Mouse (Mus musculus) thymus, adult 2 months (tissue): ENCODE data around the gene Ncoa6. TPM values are rescaled to one million over a fixed set of nuclear protein-coding genes. Genes with fewer than 3 reads are reported as not detected.

Source experiments
- DNase-seq: peaks from one replicate; pipeline ENCODE4 v3.0.0; 2021
- H3K27ac ChIP-seq: fragments of 200-500 bp; 2 replicates; pipeline ENCODE4 v1.5.1; 2012; ENCODE audit warnings: low read length, control low read depth; ENCODE audit not compliant: control insufficient read depth, insufficient read depth
- H3K27me3 ChIP-seq: fragments of 200-500 bp; 2 replicates; pipeline ENCODE4 v1.6.1; 2012; ENCODE audit warnings: mild to moderate bottlenecking, low read length, moderate library complexity, mixed read lengths; ENCODE audit not compliant: control insufficient read depth, insufficient read depth
- H3K36me3 ChIP-seq: fragments of 200-500 bp; 2 replicates; pipeline ENCODE4 v1.6.1; 2012; ENCODE audit warnings: mild to moderate bottlenecking, low read length, moderate library complexity; ENCODE audit not compliant: control insufficient read depth, insufficient read depth
- H3K4me1 ChIP-seq: fragments of 200-500 bp; replicated peaks from 2 replicates; pipeline ENCODE4 v1.6.1; 2012; ENCODE audit warnings: low read length; ENCODE audit not compliant: control insufficient read depth, insufficient read depth
- H3K4me3 ChIP-seq: fragments of 200-500 bp; 2 replicates; pipeline ENCODE4 v1.5.1; 2012; ENCODE audit warnings: mild to moderate bottlenecking, low read length, control low read depth, moderate library complexity; ENCODE audit not compliant: control insufficient read depth, insufficient read depth
- CTCF ChIP-seq: fragments of 200-500 bp; IDR thresholded peaks from 2 replicates; pipeline ENCODE4 v1.5.1; 2012; ENCODE audit warnings: mild to moderate bottlenecking, control low read depth, low read length, moderate library complexity, borderline replicate concordance; ENCODE audit not compliant: control insufficient read depth, poor library complexity, insufficient read depth; ENCODE audit errors: extremely low read depth
- POLR2A ChIP-seq: fragments of 200-500 bp; IDR thresholded peaks from 2 replicates; pipeline ENCODE4 v1.6.1; 2012; ENCODE audit warnings: mild to moderate bottlenecking, low read length, control low read depth, moderate library complexity; ENCODE audit not compliant: control insufficient read depth, poor library complexity, insufficient read depth; ENCODE audit errors: extremely low read depth
- WGBS: fragments of 180-500 bp; shearing (Covaris S2); methylation state at CpG from one replicate; pipeline ENCODE4 v1.1.7; 2018; 5-methylcytosine and 5-hydroxymethylcytosine counted together
- polyA plus RNA-seq: library from polyadenylated mRNA; depleted of rRNA; stranded (reverse); fragments of >200 nt; gene quantifications from 2 replicates; pipeline ENCODE4 v1.2.3, GENCODE M21; 2012

The Ncoa6 gene
- polyA plus RNA-seq, 1 experiment = 32.8 TPM

GRCm38 (mm10) chr2:155512479-155512878 is 38.8 kb upstream of the Ncoa6 start:
- no peaks in the 10 kb centered on the region for H3K36me3 ChIP-seq
- H3K27me3 ChIP-seq = no peaks in the 10 kb centered on the region
- H3K27ac ChIP-seq = no peak overlapping the region
- 69% methylated on average over 4 of the region's 4 CpGs for WGBS
- peaks cover 18% of the 10 kb centered on the region for H3K4me1 ChIP-seq
- no peak overlapping the region for H3K4me3 ChIP-seq
- TF ChIP-seq POLR2A (no peak), CTCF (peak; percentile 23; the same call in 1 of the 2 replicates)
- peak; percentile 69 for DNase-seq

- no peak overlapping the region for H3K27ac ChIP-seq
- H3K4me1 ChIP-seq = no peaks in the 10 kb centered on the region
- no peaks in the 10 kb centered on the region for H3K27me3 ChIP-seq
- no peak overlapping the region for H3K4me3 ChIP-seq
- 91% methylated on average over 10 of the region's 10 CpGs for WGBS
- no peak for TF ChIP-seq POLR2A
- no peak for TF ChIP-seq CTCF
- H3K36me3 ChIP-seq = no peaks in the 10 kb centered on the region
- DNase-seq = no peak
These were observed 34.2 kb upstream of the Ncoa6 start for GRCm38 (mm10) chr2:155507721-155508470.

GRCm38 (mm10) chr2:155505811-155506210 is 32.1 kb upstream of the Ncoa6 start:
- Histone ChIP-seq H3K4me3 (no peak overlapping the region), H3K27ac (no peak overlapping the region)
- 92% methylated on average over 9 of the region's 9 CpGs for WGBS

GRCm38 (mm10) chr2:155504440-155505355 is 31.0 kb upstream of the Ncoa6 start:
- DNase-seq = no peak
- H3K4me3 ChIP-seq = no peak overlapping the region
- no peaks in the 10 kb centered on the region for H3K27me3 ChIP-seq
- H3K36me3 ChIP-seq = no peaks in the 10 kb centered on the region
- no peak for TF ChIP-seq POLR2A
- TF ChIP-seq CTCF = no peak
- H3K27ac ChIP-seq = no peak overlapping the region
- WGBS = 54% methylated on average over 13 of the region's 13 CpGs
- no peaks in the 10 kb centered on the region for H3K4me1 ChIP-seq

More at GRCm38 (mm10) chr2:155505811-155506210, 32.1 kb upstream of the Ncoa6 start:
- Histone ChIP-seq H3K27me3 (no peaks in the 10 kb centered on the region), H3K4me1 (no peaks in the 10 kb centered on the region), H3K36me3 (no peaks in the 10 kb centered on the region)
- DNase-seq = no peak
- TF ChIP-seq POLR2A (no peak), CTCF (no peak)

- no peak for DNase-seq
- Histone ChIP-seq H3K27me3 (no peaks in the 10 kb centered on the region), H3K4me1 (no peaks in the 10 kb centered on the region), H3K4me3 (no peak overlapping the region), H3K36me3 (no peaks in the 10 kb centered on the region), H3K27ac (no peak overlapping the region)
- 76% methylated on average over 7 of the region's 7 CpGs for WGBS
- no peak for TF ChIP-seq POLR2A
- TF ChIP-seq CTCF = no peak
These were observed 28.9 kb upstream of the Ncoa6 start for GRCm38 (mm10) chr2:155502596-155502995.

- 88% methylated on average over 6 of the region's 6 CpGs for WGBS
- Histone ChIP-seq H3K27ac (no peak overlapping the region), H3K27me3 (no peaks in the 10 kb centered on the region), H3K4me3 (no peak overlapping the region), H3K36me3 (no peaks in the 10 kb centered on the region), H3K4me1 (peaks cover 5% of the 10 kb centered on the region)
- TF ChIP-seq CTCF (no peak), POLR2A (no peak)
- DNase-seq = no peak
These were observed 17.3 kb upstream of the Ncoa6 start for GRCm38 (mm10) chr2:155490998-155491397.
